8 mouse cellular contexts compared by ENCODE assay signal in genomic region chr10:93918701-93919100, GRCm38 (mm10). TPM values are rescaled to one million over a fixed set of nuclear protein-coding genes. Genes with fewer than 3 reads are reported as not detected.
A peak's percentile ranks its signal among the peaks of the same experiment; 100 is the strongest.
DNase-seq lines count a peak whose midpoint lies in the region; ATAC-seq lines count a peak whose summit lies in the region.

No protein-coding gene starts in this region.

- 0 out of 2 replicates have a peak, but pooled peaks cover 5% of the 10 kb centered on the region for H3K27me3 ChIP-seq in liver, embryonic 13.5 days
- no peaks in the 10 kb centered on the region for H3K27me3 ChIP-seq in embryonic facial prominence, embryonic 14.5 days (replicated peaks; ENCODE audit: control insufficient read depth, insufficient read depth, low read length)

- no peak overlapping the region for H3K4me3 ChIP-seq in liver, embryonic 13.5 days (replicated peaks)
- no peak overlapping the region for H3K4me3 ChIP-seq in embryonic facial prominence, embryonic 14.5 days (ENCODE audit: low read depth, low read length)

- 55% methylated on average over 6 of the region's 6 CpGs for WGBS in liver, embryonic 13.5 days (ENCODE audit: insufficient replicate concordance)
- WGBS in embryonic facial prominence, embryonic 14.5 days, result 39% methylated on average over 6 of the region's 6 CpGs

- H3K36me3 ChIP-seq in liver, embryonic 13.5 days, result no peaks in the 10 kb centered on the region
- H3K36me3 ChIP-seq in embryonic facial prominence, embryonic 14.5 days (ENCODE audit: control insufficient read depth, insufficient read depth, low read length), result no peaks in the 10 kb centered on the region

- no peak for ATAC-seq in liver, embryonic 13.5 days (ENCODE audit: low read depth)
- ATAC-seq in embryonic facial prominence, embryonic 14.5 days (ENCODE audit: low read depth), result 0 out of 2 replicates have a peak, but pooled peaks have one; percentile 35

- peaks cover 54% of the 10 kb centered on the region for H3K4me1 ChIP-seq in liver, embryonic 13.5 days (replicated peaks)
- H3K4me1 ChIP-seq in embryonic facial prominence, embryonic 14.5 days (ENCODE audit: control insufficient read depth, insufficient read depth, low read length), result peaks cover 22% of the 10 kb centered on the region

- no peaks in the 10 kb centered on the region; the same call in 1 of the 2 replicates for H3K9me3 ChIP-seq in liver, embryonic 13.5 days (replicated peaks)
- no peaks in the 10 kb centered on the region for H3K9me3 ChIP-seq in embryonic facial prominence, embryonic 14.5 days (ENCODE audit: control insufficient read depth, low read length)

- H3K4me2 ChIP-seq in liver, embryonic 13.5 days, result no peak overlapping the region
- 0 out of 2 replicates have a peak overlapping the region, but pooled peaks have one; percentile 10 for H3K4me2 ChIP-seq in embryonic facial prominence, embryonic 14.5 days (ENCODE audit: low read depth, low read length)

- DNase-seq in liver, embryonic 13.5 days, result no peak
- no peak for DNase-seq in liver
- DNase-seq in embryonic facial prominence, embryonic 14.5 days (ENCODE audit: low spot score), result peak; percentile 79
- peak; percentile 42 to 57 for DNase-seq in heart, postnatal 36 days
- peak; percentile 61 for DNase-seq in lung, postnatal 14 days
- DNase-seq in urinary bladder, postnatal 14 days (ENCODE audit: low spot score), result no peak
- DNase-seq in layer of hippocampus, adult 8-10 months (ENCODE audit: low spot score in 2 of 2), result no peak
- DNase-seq in frontal cortex, postnatal 25 days (ENCODE audit: low spot score in 2 of 2), result no peak

- H3K9ac ChIP-seq in liver, embryonic 13.5 days, result no peak overlapping the region
- no peak overlapping the region for H3K9ac ChIP-seq in embryonic facial prominence, embryonic 14.5 days (ENCODE audit: low read depth, low read length)

- peak overlapping the region; percentile 6; the same call in 1 of the 2 replicates for H3K27ac ChIP-seq in liver, embryonic 13.5 days
- H3K27ac ChIP-seq in embryonic facial prominence, embryonic 14.5 days (replicated peaks; ENCODE audit: low read depth, low read length), result 0 out of 2 replicates have a peak overlapping the region, but pooled peaks have one; percentile 63

- intact Hi-C loops in heart, postnatal 36 days (cut with DNase I), result loop anchor here (2.0 kb wide), 1 partner anchor 30 kb away; no protein-coding TSS in a partner anchor

RNA-seq across cellular contexts. Expression of gene Metap2, which starts 21.8 kb away (rescaled TPM):
- 249 and 304 TPM in 2 replicates for polyA plus RNA-seq in liver, embryonic 13.5 days (2015; fragmentation: Nextera tagmentation; extraction: Ambion mirVana)
- 172 and 182 TPM in 2 replicates for polyA plus RNA-seq in embryonic facial prominence, embryonic 14.5 days (2014; fragmentation: Nextera tagmentation; extraction: Ambion mirVana)
- total RNA-seq in heart, postnatal 36 days (2021), result 100 to 1,000 TPM; 127 to 131 TPM
- 100 to 1,000 TPM; 105 to 123 (median 120) TPM for total RNA-seq in layer of hippocampus, adult 8-10 months (2022)

Comparison
In these comparisons a context has a peak if more than half of its experiments do, and no peak if none do; other contexts are left out.
1. DNase-seq: peak in embryonic facial prominence, embryonic 14.5 days (single experiment), heart, postnatal 36 days (2 of 2) and lung, postnatal 14 days (single experiment); none in liver, embryonic 13.5 days (single experiment), liver (single experiment), urinary bladder, postnatal 14 days (single experiment), layer of hippocampus, adult 8-10 months (0 of 2) and frontal cortex, postnatal 25 days (0 of 2).